Mouse (Mus musculus): Measurements from ENCODE around the gene Asf1b.

GRCm38 (mm10) chr8:84010625-84011611, 55.6 kb downstream of the Asf1b start:
- TF ChIP-seq CTCF (IDR thresholded peaks at IDR 0.05; ENCODE audit: borderline replicate concordance, extremely low read depth, insufficient read depth, insufficient read length), result peak; percentile 69
- no peak for TF ChIP-seq POLR2A (IDR thresholded peaks at IDR 0.05; ENCODE audit: borderline replicate concordance, extremely low read depth, insufficient read depth, insufficient read length, poor library complexity, severe bottlenecking)

Data from brain, embryonic 14.5 days (tissue).